Mouse (Mus musculus): ENCODE results near the gene Dlg2. TPM values are rescaled to one million over a fixed set of nuclear protein-coding genes. Genes with fewer than 3 reads are reported as not detected.

Dlg2 gene
- total RNA-seq, 2 experiments from 2014 or later: 1.9 to 3.1 TPM

GRCm38 (mm10) chr7:91218321-91218987 is 742.0 kb downstream of the Dlg2 start:
- intact Hi-C loops (cut with DNase I): no loop called here
- DNase-seq: no peak

- peak; percentile 11 to 20 for DNase-seq
- intact Hi-C loops (cut with DNase I): loop anchor here (5.0 kb wide), 2 partner anchors 206 to 714 kb away; no protein-coding TSS in a partner anchor
Observed at GRCm38 (mm10) chr7:91226442-91226841, 750.0 kb downstream of the Dlg2 start.

- no peak for DNase-seq
- intact Hi-C loops (cut with DNase I): no loop called here
Observed at GRCm38 (mm10) chr7:91241718-91242117, 765.2 kb downstream of the Dlg2 start.

GRCm38 (mm10) chr7:91261672-91262030 is 785.2 kb downstream of the Dlg2 start:
- intact Hi-C loops (cut with DNase I): no loop called here
- DNase-seq: no peak

GRCm38 (mm10) chr7:91262031-91262951 is 785.8 kb downstream of the Dlg2 start:
- intact Hi-C loops (cut with DNase I): no loop called here
- DNase-seq: no peak

- intact Hi-C loops (cut with DNase I): no loop called here
- no peak for DNase-seq
Observed at GRCm38 (mm10) chr7:91262998-91263397, 786.5 kb downstream of the Dlg2 start.

- intact Hi-C loops (cut with DNase I): no loop called here
- peak in 1 of 2 experiments; percentile 5 for DNase-seq
Observed at GRCm38 (mm10) chr7:91267764-91268163, 791.3 kb downstream of the Dlg2 start.

GRCm38 (mm10) chr7:91284167-91284566 is 807.7 kb downstream of the Dlg2 start:
- intact Hi-C loops (cut with DNase I): no loop called here
- DNase-seq: no peak

- DNase-seq: no peak
- intact Hi-C loops (cut with DNase I): no loop called here
Observed at GRCm38 (mm10) chr7:91288324-91288723, 811.9 kb downstream of the Dlg2 start.

- no peak for DNase-seq
- intact Hi-C loops (cut with DNase I): no loop called here
Observed at GRCm38 (mm10) chr7:91296127-91296526, 819.7 kb downstream of the Dlg2 start.

GRCm38 (mm10) chr7:91311177-91311576 is 834.7 kb downstream of the Dlg2 start:
- DNase-seq: no peak
- intact Hi-C loops (cut with DNase I): no loop called here

GRCm38 (mm10) chr7:91345073-91345472 is 868.6 kb downstream of the Dlg2 start:
- no peak for DNase-seq
- intact Hi-C loops (cut with DNase I): no loop called here

GRCm38 (mm10) chr7:91369821-91370321 is 893.4 kb downstream of the Dlg2 start:
- DNase-seq: no peak
- intact Hi-C loops (cut with DNase I): no loop called here

GRCm38 (mm10) chr7:91382281-91382680 is 905.8 kb downstream of the Dlg2 start:
- intact Hi-C loops (cut with DNase I): no loop called here
- DNase-seq: no peak

- DNase-seq: no peak
- intact Hi-C loops (cut with DNase I): no loop called here
Observed at GRCm38 (mm10) chr7:91383873-91384272, 907.4 kb downstream of the Dlg2 start.

GRCm38 (mm10) chr7:91389272-91389671 is 912.8 kb downstream of the Dlg2 start:
- no peak for DNase-seq
- intact Hi-C loops (cut with DNase I): no loop called here

- intact Hi-C loops (cut with DNase I): no loop called here
- no peak for DNase-seq
Observed at GRCm38 (mm10) chr7:91397827-91398226, 921.4 kb downstream of the Dlg2 start.

GRCm38 (mm10) chr7:91412109-91412508 is 935.6 kb downstream of the Dlg2 start:
- intact Hi-C loops (cut with DNase I): no loop called here
- DNase-seq: no peak

GRCm38 (mm10) chr7:91414150-91414549 is 937.7 kb downstream of the Dlg2 start:
- intact Hi-C loops (cut with DNase I): no loop called here
- DNase-seq: no peak

- intact Hi-C loops (cut with DNase I): no loop called here
- no peak for DNase-seq
Observed at GRCm38 (mm10) chr7:91414749-91415148, 938.3 kb downstream of the Dlg2 start.

GRCm38 (mm10) chr7:91420215-91420614 is 943.7 kb downstream of the Dlg2 start:
- DNase-seq: no peak
- intact Hi-C loops (cut with DNase I): no loop called here

GRCm38 (mm10) chr7:91423784-91424183 is 947.3 kb downstream of the Dlg2 start:
- DNase-seq: no peak
- intact Hi-C loops (cut with DNase I): no loop called here
